Mouse (Mus musculus) forebrain, embryonic 15.5 days (tissue): ENCODE data around the gene Thbs1. TPM values are rescaled to one million over a fixed set of nuclear protein-coding genes. Genes with fewer than 3 reads are reported as not detected.

ENCODE experiments used
- ATAC-seq: fragments of 200-750 bp; cut with Nextera tagmentation; replicated peaks from 2 replicates; pipeline ENCODE4 v1.8.0; 2017; ENCODE audit warnings: mild to moderate bottlenecking, moderate TSS enrichment, moderate library complexity
- H3K27ac ChIP-seq: fragments of 300-500 bp; sonication (generic); replicated peaks from 2 replicates; pipeline ENCODE4 v1.5.1; 2015; ENCODE audit warnings: mild to moderate bottlenecking, inconsistent platforms
- H3K27me3 ChIP-seq: fragments of 300-500 bp; sonication (generic); 2 replicates; pipeline ENCODE4 v1.6.1; 2015; ENCODE audit warnings: inconsistent platforms
- H3K36me3 ChIP-seq: fragments of 300-500 bp; sonication (generic); 2 replicates; pipeline ENCODE4 v1.6.1; 2015; ENCODE audit warnings: mild to moderate bottlenecking, inconsistent platforms
- H3K4me1 ChIP-seq: fragments of 300-500 bp; sonication (generic); 2 replicates; pipeline ENCODE4 v1.6.1; 2015; ENCODE audit warnings: inconsistent platforms
- H3K4me2 ChIP-seq: fragments of 300-500 bp; sonication (generic); replicated peaks from 2 replicates; pipeline ENCODE4 v1.6.1; 2015; ENCODE audit warnings: mild to moderate bottlenecking, inconsistent platforms
- H3K4me3 ChIP-seq: fragments of 300-500 bp; sonication (generic); 2 replicates; pipeline ENCODE4 v1.5.1; 2015; ENCODE audit warnings: mild to moderate bottlenecking, inconsistent platforms
- H3K9ac ChIP-seq: fragments of 300-500 bp; sonication (generic); replicated peaks from 2 replicates; pipeline ENCODE4 v1.6.1; 2015; ENCODE audit warnings: mild to moderate bottlenecking, inconsistent platforms
- H3K9me3 ChIP-seq: fragments of 300-500 bp; sonication (generic); 2 replicates; pipeline ENCODE4 v1.6.1; 2016; ENCODE audit warnings: inconsistent platforms
- WGBS: fragments of 180-500 bp; shearing (Covaris S2); methylation state at CpG from one replicate; pipeline ENCODE4 v1.1.7; 2015; ENCODE audit warnings: mixed read lengths; 5-methylcytosine and 5-hydroxymethylcytosine counted together
- polyA plus RNA-seq: library from polyadenylated mRNA; unstranded; fragments of >200 nt; fragmentation: Nextera tagmentation; extraction: Ambion mirVana; gene quantifications from 2 replicates; pipeline ENCODE4 v1.2.1, GENCODE M21; 2015

Gene Thbs1
- polyA plus RNA-seq = 10.2 and 10.3 TPM in 2 replicates

GRCm38 (mm10) chr2:118111488-118112131 is at the start of gene Thbs1:
Gene Thbs1 (plus strand): TSS chr2:118111876.
- H3K4me3 ChIP-seq = peak within 1 kb of the TSS; percentile 52
- H3K36me3 ChIP-seq = no peaks in the 10 kb centered on the region
- WGBS = 2% methylated on average over 33 of the region's 36 CpGs
- H3K4me1 ChIP-seq = peaks cover 35% of the 10 kb centered on the region
- 0 out of 2 replicates have a peak within 1 kb of the TSS, but pooled peaks have one; percentile 24 for H3K27ac ChIP-seq
- peak within 1 kb of the TSS; percentile 54 for H3K9ac ChIP-seq
- no peaks in the 10 kb centered on the region for H3K27me3 ChIP-seq
- H3K9me3 ChIP-seq = no peaks in the 10 kb centered on the region
- ATAC-seq = peak; percentile 73
- H3K4me2 ChIP-seq = peak within 1 kb of the TSS; percentile 97

DNA sequence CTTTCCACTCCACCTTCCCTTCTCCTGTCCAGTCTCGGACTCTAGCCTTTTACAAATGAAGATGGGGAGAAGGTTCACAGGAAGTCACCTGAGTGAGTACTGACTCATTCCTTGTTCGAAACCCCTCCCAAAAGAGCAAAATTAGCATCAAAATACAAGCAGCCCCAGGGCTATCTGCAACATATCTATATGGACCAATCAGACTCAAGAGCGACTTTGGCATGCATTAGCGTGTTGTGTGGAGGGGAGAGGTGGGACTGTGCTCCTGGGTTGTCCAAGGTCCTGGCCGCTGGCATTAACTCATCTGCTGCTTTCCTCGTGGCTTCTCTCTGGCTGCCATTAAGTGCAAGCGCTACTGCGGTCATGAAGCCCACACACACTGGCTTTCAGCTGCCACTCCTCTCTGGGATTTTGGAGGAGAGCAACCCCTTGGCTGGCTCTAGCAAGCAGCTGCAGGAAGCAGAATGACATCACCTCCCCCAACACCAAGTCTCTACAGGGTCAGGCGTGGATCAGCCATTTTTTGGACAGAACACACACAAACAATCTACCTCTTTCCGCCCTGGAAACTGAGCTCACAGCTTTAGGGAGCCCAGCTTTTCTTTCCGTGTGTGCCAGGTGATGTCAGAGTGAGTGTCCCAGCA is 47.4 kb upstream of the Thbs1 start:
- no peaks in the 10 kb centered on the region for H3K9me3 ChIP-seq

DNA sequence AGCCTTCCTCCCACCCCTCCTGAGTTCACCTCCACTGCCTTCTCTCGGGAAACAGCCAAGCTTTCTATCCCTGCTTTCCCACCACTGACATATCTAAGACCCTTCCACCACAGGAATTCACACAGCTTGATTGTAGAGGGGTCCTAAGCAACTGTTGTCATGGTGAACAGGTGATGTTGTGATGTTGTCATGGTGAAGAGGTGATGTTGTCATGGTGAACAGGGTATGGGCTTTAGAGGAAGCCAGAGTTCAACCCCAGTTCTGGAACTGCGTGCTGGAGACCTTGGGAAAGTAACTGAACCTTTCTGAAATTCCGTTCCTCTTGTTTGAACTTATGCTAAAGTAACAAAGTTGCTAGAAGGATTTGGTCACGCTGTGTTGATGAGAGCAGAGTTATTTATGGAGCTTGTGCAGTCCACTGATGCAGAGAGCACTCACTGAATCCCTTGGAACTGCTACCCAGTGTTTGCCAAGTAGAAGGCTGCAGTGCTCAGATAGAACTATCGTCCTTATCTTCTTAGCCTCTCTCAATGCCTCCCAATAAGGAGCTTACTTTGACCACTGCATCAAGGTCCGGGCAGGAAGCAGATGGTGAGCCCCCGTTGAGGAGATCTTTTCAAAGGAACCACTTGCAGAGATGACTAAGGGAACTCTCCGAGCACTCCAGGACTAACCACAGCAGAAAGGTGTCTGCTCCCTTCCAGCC is 45.5 kb upstream of the Thbs1 start:
- Histone ChIP-seq H3K9me3 (no peaks in the 10 kb centered on the region), H3K27ac (no peak overlapping the region), H3K4me2 (no peak overlapping the region), H3K9ac (no peak overlapping the region), H3K4me1 (no peaks in the 10 kb centered on the region), H3K36me3 (no peaks in the 10 kb centered on the region), H3K4me3 (no peak overlapping the region), H3K27me3 (no peaks in the 10 kb centered on the region)
- 82% methylated on average over 8 of the region's 8 CpGs for whole genome bisulfite sequencing
- ATAC-seq = no peak

More for the DNA sequence above, 47.4 kb upstream of the Thbs1 start:
- H3K27ac ChIP-seq = no peak overlapping the region
- ATAC-seq = no peak
- no peaks in the 10 kb centered on the region for H3K36me3 ChIP-seq
- H3K4me1 ChIP-seq = no peaks in the 10 kb centered on the region
- no peak overlapping the region for H3K4me3 ChIP-seq
- no peak overlapping the region for H3K9ac ChIP-seq
- H3K27me3 ChIP-seq = no peaks in the 10 kb centered on the region
- WGBS = 88% methylated on average over 11 of the region's 11 CpGs
- no peak overlapping the region for H3K4me2 ChIP-seq

DNA sequence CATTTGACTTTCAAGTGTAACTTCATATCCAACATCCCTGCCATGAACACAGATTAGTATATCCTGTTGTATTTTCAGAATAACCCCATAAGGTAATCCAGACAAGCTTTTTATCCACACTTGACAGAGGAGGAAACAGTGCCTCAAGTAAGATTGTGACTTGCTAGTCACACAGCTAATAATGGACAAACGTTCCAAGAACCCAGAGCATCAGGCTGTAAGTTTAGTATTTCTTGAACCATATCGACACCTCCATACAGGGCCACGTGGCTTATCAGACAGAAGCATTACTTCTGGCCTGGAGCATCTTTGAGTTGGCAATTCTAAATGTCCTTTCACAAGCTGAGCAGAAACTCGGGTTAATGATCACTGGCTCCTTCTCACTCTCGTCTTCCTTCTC is 41.7 kb upstream of the Thbs1 start:
- Histone ChIP-seq H3K4me3 (no peak overlapping the region), H3K27me3 (no peaks in the 10 kb centered on the region), H3K36me3 (no peaks in the 10 kb centered on the region), H3K9me3 (no peaks in the 10 kb centered on the region), H3K4me2 (no peak overlapping the region), H3K4me1 (no peaks in the 10 kb centered on the region), H3K27ac (no peak overlapping the region), H3K9ac (no peak overlapping the region)
- no peak for ATAC-seq
- 84% methylated on average over 5 of the region's 5 CpGs for WGBS

GRCm38 (mm10) chr2:118072811-118073372 is 38.8 kb upstream of the Thbs1 start:
- Histone ChIP-seq H3K4me3 (no peak overlapping the region), H3K27me3 (no peaks in the 10 kb centered on the region), H3K36me3 (no peaks in the 10 kb centered on the region), H3K4me2 (no peak overlapping the region), H3K9ac (no peak overlapping the region), H3K27ac (no peak overlapping the region), H3K4me1 (no peaks in the 10 kb centered on the region), H3K9me3 (no peaks in the 10 kb centered on the region)
- 88% methylated on average over 7 of the region's 7 CpGs for WGBS
- no peak for ATAC-seq

GRCm38 (mm10) chr2:118074030-118074429 is 37.6 kb upstream of the Thbs1 start:
- no peak overlapping the region for H3K9ac ChIP-seq
- WGBS = 44% methylated on average over 2 of the region's 2 CpGs

GRCm38 (mm10) chr2:118075165-118075564 is 36.5 kb upstream of the Thbs1 start:
- H3K4me3 ChIP-seq = no peak overlapping the region
- no peaks in the 10 kb centered on the region for H3K27me3 ChIP-seq
- no peaks in the 10 kb centered on the region for H3K36me3 ChIP-seq
- H3K27ac ChIP-seq = no peak overlapping the region
- H3K9me3 ChIP-seq = no peaks in the 10 kb centered on the region
- no peaks in the 10 kb centered on the region for H3K4me1 ChIP-seq
- no peak for ATAC-seq
- no peak overlapping the region for H3K4me2 ChIP-seq
- H3K9ac ChIP-seq = no peak overlapping the region
- WGBS = 92% methylated on average over 4 of the region's 4 CpGs

More at GRCm38 (mm10) chr2:118074030-118074429, 37.6 kb upstream of the Thbs1 start:
- ATAC-seq = no peak
- H3K9me3 ChIP-seq = no peaks in the 10 kb centered on the region
- H3K36me3 ChIP-seq = no peaks in the 10 kb centered on the region
- H3K4me2 ChIP-seq = no peak overlapping the region
- H3K4me3 ChIP-seq = no peak overlapping the region
- no peaks in the 10 kb centered on the region for H3K27me3 ChIP-seq
- no peaks in the 10 kb centered on the region for H3K4me1 ChIP-seq
- H3K27ac ChIP-seq = no peak overlapping the region

GRCm38 (mm10) chr2:118079131-118079530 is 32.5 kb upstream of the Thbs1 start:
- Histone ChIP-seq H3K4me3 (no peak overlapping the region), H3K36me3 (no peaks in the 10 kb centered on the region), H3K27ac (no peak overlapping the region), H3K4me2 (no peak overlapping the region), H3K9ac (no peak overlapping the region), H3K4me1 (no peaks in the 10 kb centered on the region), H3K9me3 (no peaks in the 10 kb centered on the region), H3K27me3 (no peaks in the 10 kb centered on the region)
- ATAC-seq = no peak
- 91% methylated on average over 4 of the region's 4 CpGs for WGBS

GRCm38 (mm10) chr2:118081581-118081980 is 30.1 kb upstream of the Thbs1 start:
- H3K9ac ChIP-seq = no peak overlapping the region
- no peak overlapping the region for H3K4me3 ChIP-seq
- WGBS = 84% methylated on average over 5 of the region's 5 CpGs
- no peak overlapping the region for H3K27ac ChIP-seq
- no peaks in the 10 kb centered on the region for H3K27me3 ChIP-seq
- H3K36me3 ChIP-seq = no peaks in the 10 kb centered on the region
- ATAC-seq = no peak
- H3K4me2 ChIP-seq = no peak overlapping the region
- no peaks in the 10 kb centered on the region for H3K4me1 ChIP-seq
- H3K9me3 ChIP-seq = no peaks in the 10 kb centered on the region

DNA sequence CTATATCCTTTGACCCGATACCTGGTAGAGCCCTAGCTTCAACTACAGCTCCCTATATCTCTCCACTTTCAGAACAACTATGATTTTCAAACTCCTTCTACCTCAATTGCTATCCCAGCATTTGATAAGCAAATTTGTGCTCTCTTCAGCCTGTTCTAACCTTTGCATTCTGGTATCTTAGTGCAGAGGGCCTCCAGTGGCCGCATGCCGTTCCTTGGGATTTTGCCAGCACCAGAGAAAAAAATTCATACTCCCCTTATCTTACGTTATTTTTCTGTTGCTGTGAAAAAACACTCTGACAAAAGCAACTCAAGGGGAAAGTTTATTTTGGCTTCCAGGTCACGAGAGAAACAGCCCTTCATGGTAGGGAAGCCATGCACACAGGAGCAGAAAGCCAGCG is 28.0 kb upstream of the Thbs1 start:
- no peak for ATAC-seq
- H3K9ac ChIP-seq = no peak overlapping the region
- H3K4me3 ChIP-seq = no peak overlapping the region
- WGBS = 85% methylated on average over 6 of the region's 6 CpGs
- no peaks in the 10 kb centered on the region for H3K9me3 ChIP-seq
- H3K4me2 ChIP-seq = no peak overlapping the region
- no peaks in the 10 kb centered on the region for H3K4me1 ChIP-seq
- H3K27ac ChIP-seq = no peak overlapping the region
- H3K36me3 ChIP-seq = no peaks in the 10 kb centered on the region
- no peaks in the 10 kb centered on the region for H3K27me3 ChIP-seq

GRCm38 (mm10) chr2:118084693-118085092 is 27.0 kb upstream of the Thbs1 start:
- Histone ChIP-seq H3K36me3 (no peaks in the 10 kb centered on the region), H3K4me1 (no peaks in the 10 kb centered on the region), H3K4me2 (no peak overlapping the region), H3K9me3 (no peaks in the 10 kb centered on the region), H3K27ac (no peak overlapping the region), H3K9ac (no peak overlapping the region), H3K4me3 (no peak overlapping the region), H3K27me3 (no peaks in the 10 kb centered on the region)
- no peak for ATAC-seq
- 78% methylated on average over 3 of the region's 3 CpGs for WGBS

- Histone ChIP-seq H3K4me1 (no peaks in the 10 kb centered on the region), H3K4me2 (no peak overlapping the region), H3K27me3 (no peaks in the 10 kb centered on the region), H3K27ac (no peak overlapping the region), H3K9ac (no peak overlapping the region), H3K9me3 (no peaks in the 10 kb centered on the region), H3K36me3 (no peaks in the 10 kb centered on the region), H3K4me3 (no peak overlapping the region)
- WGBS = 89% methylated on average over 2 of the region's 2 CpGs
- ATAC-seq = no peak
These were observed 26.0 kb upstream of the Thbs1 start for GRCm38 (mm10) chr2:118085647-118086046.
